Mouse (Mus musculus): Measurements from ENCODE around the gene Sp100.
"Not testable (repeated sequence)": the region's sequence is repeated elsewhere in the genome, so short reads cannot be mapped to it uniquely, and the experiment has no call there.

The Sp100 gene

GRCm38 (mm10) chr1:85649881-85650280 is at the start of gene Sp100:
Gene Sp100 (plus strand): TSS chr1:85649988.
- not testable (repeated sequence) for ATAC-seq (ENCODE audit: insufficient number of reproducible peaks, low FRiP score, low TSS enrichment)

DNA sequence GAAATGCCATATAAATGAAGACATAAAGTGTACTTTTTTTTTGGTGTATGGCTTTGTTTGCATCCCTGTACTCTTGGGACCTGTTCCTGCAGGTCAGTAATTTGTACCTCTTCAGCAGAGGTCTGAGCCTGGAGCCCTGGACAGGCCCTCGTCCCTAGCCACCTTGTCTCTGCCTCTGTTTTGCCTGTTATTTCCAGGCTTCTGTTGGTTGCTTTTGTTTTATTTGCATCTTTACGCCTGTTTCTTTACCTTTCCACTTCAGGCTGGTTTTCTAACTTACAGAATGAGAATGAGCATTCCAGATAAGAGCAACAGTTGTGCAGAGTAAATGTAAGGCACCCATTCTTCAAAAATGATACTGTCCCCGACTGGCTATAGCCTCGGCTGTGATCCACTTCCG is 49.7 kb upstream of the Sp100 start, which contains the start of gene Sp140:
Gene Sp140, plus strand, starts transcription at position 301 of the 400 bp plus-strand sequence.
- ATAC-seq (ENCODE audit: insufficient number of reproducible peaks, low FRiP score, low TSS enrichment): not testable (repeated sequence)

DNA sequence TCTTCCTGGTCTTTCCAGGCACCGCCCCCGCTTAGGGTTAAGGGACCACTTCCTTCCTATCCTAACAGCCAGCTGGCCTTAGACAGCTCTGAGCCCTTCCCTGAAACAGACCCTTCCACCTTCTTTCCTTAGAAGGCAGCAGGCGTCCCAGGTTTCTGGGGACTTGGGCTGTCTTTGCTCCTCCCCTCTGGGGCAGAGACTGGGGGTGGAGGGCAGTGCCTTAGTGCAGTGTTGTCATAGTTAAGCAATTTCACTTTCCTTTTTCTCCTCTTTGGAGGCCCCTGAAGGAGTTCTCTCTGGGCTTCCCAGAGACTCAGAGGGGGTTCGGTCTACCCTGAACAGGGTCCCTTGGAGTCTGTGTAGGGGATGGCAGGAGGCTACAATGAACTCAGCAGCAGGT is 49.0 kb upstream of the Sp100 start:
- ATAC-seq (ENCODE audit: insufficient number of reproducible peaks, low FRiP score, low TSS enrichment): not testable (repeated sequence)

GRCm38 (mm10) chr1:85604341-85604740 is 45.4 kb upstream of the Sp100 start:
- not testable (repeated sequence) for ATAC-seq (ENCODE audit: insufficient number of reproducible peaks, low FRiP score, low TSS enrichment)

DNA sequence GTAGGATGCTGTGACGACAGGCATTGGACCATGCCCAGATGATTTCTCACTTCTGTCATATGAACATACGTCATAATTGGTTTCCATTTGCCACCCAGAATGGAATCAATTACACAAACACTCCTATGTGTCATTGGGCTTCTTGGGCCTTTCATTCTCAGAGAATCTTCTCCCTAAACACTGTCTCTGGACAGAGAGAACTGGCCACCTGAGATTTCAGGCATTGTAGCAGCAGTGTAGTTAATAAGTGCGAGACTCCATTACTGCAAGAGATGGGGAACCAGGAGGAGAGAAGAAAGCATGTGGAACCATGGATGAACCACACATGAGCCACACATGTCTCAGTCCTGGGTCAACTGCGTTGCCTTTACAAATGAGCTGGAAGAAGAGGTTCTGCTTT is 41.4 kb upstream of the Sp100 start:
- not testable (repeated sequence) for ATAC-seq (ENCODE audit: insufficient number of reproducible peaks, low FRiP score, low TSS enrichment)

DNA sequence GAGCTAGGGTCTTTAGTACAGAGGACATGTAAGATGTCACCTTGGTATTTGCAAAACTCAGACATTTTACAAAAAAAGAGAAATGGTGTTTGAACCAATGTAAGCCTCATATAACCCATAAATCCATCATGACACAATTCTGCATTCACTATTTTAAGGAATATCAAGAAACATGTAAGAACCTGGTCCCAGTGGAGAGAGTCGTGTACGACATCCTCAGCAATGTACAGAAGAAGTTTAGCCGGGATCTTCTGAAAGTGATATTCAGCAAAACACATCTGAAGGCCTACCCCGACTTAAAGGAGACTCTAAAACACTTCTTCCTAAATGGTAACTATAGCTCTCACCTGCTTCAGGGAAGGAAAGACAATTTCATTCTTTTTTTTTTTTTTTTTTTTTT is 39.2 kb upstream of the Sp100 start:
- not testable (repeated sequence) for ATAC-seq (ENCODE audit: insufficient number of reproducible peaks, low FRiP score, low TSS enrichment)

DNA sequence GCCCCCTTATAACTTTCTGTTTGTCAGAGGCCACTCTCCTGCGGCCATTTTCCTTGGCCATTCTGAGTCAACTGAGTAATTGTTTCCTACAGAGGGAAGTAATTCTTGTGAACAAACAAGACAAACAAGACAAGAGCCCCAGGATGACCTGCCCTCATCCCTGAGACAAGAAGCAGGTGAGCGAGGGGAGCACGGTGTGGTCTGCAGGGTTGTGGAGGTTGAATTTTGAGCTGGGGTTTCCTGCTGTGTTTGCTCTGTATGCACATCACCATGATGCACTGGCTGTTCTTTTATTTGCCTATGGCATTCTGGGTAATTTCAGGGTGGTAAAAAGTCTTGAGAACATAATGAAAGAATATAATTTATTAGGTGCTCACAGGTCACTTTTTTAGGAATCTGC is 34.7 kb upstream of the Sp100 start:
- not testable (repeated sequence) for ATAC-seq (ENCODE audit: insufficient number of reproducible peaks, low FRiP score, low TSS enrichment)

- not testable (repeated sequence) for ATAC-seq (ENCODE audit: insufficient number of reproducible peaks, low FRiP score, low TSS enrichment)
These were observed 34.0 kb upstream of the Sp100 start for GRCm38 (mm10) chr1:85615819-85616218.

- not testable (repeated sequence) for ATAC-seq (ENCODE audit: insufficient number of reproducible peaks, low FRiP score, low TSS enrichment)
These were observed 32.6 kb upstream of the Sp100 start for GRCm38 (mm10) chr1:85617161-85617560.

DNA sequence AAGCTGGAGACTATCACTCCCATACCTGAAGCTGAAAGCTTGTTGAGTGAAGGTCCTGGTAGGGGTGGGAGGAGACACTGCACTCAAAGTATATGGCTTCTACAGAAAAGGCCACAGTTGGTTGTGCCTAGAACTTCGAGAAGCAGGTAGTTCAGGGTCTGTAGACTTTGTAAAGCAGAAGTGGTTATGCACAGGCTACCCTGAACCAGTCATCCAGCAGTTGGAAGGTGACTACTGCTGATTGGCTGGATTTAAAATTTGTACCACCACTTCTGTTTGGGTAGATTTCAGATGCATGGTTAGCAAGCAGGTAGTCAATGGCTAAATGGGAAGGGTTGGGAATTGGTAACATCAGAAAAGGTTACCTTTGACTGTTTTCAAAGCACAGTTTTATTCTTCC is 31.1 kb upstream of the Sp100 start:
- ATAC-seq (ENCODE audit: insufficient number of reproducible peaks, low FRiP score, low TSS enrichment): not testable (repeated sequence)

- ATAC-seq (ENCODE audit: insufficient number of reproducible peaks, low FRiP score, low TSS enrichment): not testable (repeated sequence)
These were observed 12.9 kb upstream of the Sp100 start for GRCm38 (mm10) chr1:85636936-85637335.

DNA sequence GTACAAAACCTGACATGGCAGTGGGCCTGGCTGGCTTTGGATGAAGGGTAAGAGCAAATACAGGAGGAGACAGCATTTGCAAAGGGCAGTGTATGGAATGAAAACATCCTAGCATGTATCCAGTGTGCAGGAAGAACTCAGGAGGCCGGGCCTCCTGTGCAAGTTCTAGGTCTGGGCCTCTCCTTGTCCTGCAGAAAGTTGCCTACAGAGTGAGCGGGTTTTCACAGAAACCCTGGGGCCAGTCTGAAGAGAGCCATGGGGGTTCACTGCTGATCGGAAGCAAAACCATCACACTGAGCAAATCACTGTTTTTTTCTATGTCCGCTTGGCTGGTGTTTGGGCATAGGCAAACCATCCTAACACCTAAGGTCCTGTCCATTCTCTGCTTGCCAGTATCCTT is 11.6 kb upstream of the Sp100 start:
- ATAC-seq (ENCODE audit: insufficient number of reproducible peaks, low FRiP score, low TSS enrichment): not testable (repeated sequence)

GRCm38 (mm10) chr1:85650524-85650923 is 736 bp downstream of the Sp100 start:
- ATAC-seq (ENCODE audit: insufficient number of reproducible peaks, low FRiP score, low TSS enrichment): not testable (repeated sequence)

DNA sequence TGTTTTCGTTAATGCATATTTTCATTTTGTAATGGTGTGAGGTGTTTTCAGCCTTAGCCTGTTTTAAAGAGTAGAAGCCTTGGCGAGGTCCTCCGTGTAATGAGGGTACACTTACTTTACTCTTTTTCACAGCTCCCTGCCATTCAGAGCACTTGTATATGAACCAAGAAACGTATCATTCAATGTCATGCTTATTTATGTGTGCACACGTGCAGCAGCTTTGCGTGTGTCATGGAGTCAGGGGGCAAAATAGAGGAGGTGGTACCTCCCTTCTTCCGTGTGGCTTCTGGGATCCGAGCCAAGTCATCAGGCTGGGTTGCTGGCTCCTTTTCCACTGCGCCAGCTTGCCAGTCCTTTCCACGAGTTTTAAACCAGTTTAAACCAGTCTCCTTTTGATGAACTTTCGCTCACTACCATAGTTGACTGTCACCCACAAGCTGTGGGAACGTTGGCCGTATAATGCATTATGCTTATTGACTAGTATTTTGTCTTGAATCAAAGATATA is 2.0 kb downstream of the Sp100 start:
- not testable (repeated sequence) for ATAC-seq (ENCODE audit: insufficient number of reproducible peaks, low FRiP score, low TSS enrichment)

DNA sequence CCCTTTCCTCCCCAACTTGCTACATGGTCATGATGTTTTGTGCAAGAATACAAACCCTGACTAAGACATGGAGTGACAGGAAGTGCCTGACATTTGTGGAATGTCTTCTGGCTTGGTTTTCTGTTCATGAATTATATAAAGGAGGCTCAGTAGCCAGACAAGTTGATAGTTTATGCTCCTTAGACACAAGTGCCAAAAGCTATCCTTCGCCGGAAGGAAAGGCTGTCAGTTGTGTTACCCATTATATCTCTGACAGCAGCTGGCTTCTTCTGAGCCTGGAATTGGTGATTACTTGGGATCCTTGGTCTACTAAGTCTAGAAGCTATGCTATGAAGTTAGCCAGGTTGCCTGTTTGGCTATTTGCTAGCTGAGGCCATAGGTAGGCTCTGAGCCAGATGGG is 7.4 kb downstream of the Sp100 start:
- not testable (repeated sequence) for ATAC-seq (ENCODE audit: insufficient number of reproducible peaks, low FRiP score, low TSS enrichment)

DNA sequence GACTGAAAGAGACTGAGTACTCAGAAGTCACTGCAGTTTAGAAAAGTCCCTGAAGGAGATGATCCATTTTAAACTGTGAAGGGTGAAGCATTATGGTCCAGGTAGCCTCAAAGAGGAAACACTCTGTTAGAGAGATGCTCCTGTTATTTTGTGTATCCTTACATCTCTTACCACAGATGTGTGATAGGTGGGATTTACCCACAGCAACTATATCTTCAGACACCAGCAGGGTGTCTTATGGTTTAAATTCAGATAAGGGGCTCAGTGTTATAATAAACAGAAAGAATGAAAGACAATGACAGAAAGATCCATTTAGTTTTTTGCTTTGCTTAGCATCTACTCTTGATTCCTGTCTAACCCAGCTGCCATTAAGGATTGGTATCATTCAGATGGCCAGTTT is 14.5 kb downstream of the Sp100 start:
- no peak for ATAC-seq (ENCODE audit: insufficient number of reproducible peaks, low FRiP score, low TSS enrichment)

DNA sequence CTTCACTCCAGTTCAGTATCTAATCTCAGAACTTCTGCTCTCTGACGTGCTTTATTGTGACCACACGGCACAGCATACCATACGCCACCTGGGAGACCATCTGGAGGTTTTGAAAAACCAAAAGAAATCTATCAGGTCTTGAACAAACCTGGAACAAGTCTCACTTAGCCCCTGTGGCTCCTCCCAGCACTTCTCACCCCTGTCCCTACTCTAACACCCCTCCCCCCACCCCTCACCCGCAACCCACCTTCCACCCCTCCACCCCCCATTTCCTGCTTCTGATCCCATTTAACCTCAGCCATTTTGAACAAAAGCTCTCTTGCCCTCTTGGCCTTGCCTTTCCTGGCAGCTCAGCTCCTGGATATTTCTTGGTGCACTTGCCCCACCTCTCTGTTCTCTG is 30.4 kb downstream of the Sp100 start:
- ATAC-seq (ENCODE audit: insufficient number of reproducible peaks, low FRiP score, low TSS enrichment): no peak

- ATAC-seq (ENCODE audit: insufficient number of reproducible peaks, low FRiP score, low TSS enrichment): no peak
These were observed 36.9 kb downstream of the Sp100 start for GRCm38 (mm10) chr1:85686666-85687065.

DNA sequence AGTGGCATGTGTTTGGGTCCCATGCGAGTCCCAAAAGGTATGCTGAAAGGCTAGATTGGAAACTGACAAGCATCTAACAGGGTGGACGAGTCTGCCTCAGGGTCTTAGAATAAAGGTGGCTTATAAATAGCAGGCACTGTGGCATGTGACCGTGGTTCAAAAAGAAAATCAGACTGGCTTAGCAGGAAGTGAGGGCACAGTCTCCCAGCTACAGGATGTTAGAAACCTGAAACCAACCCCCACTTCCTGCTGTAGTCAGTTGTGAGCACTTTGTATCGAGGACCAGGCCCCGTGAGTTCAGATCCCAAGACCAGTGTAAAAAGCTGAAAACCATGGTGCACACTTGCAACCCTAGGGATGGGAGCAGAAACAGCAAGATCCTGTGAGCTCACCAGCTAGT is 37.6 kb downstream of the Sp100 start:
- no peak for ATAC-seq (ENCODE audit: insufficient number of reproducible peaks, low FRiP score, low TSS enrichment)

- ATAC-seq (ENCODE audit: insufficient number of reproducible peaks, low FRiP score, low TSS enrichment): no peak
These were observed 40.8 kb downstream of the Sp100 start for GRCm38 (mm10) chr1:85690544-85690943.

DNA sequence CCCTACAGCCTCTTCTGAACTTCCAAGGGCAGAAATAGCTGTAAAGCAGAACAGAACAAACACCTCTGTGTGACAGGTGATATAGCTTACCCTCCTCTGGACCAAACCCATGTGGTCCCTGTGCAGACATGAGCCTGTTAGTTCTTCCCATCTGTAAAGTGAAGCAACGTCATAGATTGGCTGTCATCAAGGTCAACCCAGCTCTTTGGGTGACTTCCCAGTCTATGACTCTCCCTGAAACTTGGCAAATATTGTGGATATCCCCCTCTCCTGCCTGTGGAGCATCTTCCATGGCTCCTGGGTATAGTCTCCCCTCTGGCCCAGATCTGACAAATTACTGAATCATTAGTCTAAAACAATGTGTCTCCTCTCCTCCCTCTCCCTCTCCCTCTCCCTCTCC is 42.5 kb downstream of the Sp100 start:
- no peak for ATAC-seq (ENCODE audit: insufficient number of reproducible peaks, low FRiP score, low TSS enrichment)

GRCm38 (mm10) chr1:85693280-85693679 is 43.5 kb downstream of the Sp100 start:
- no peak for ATAC-seq (ENCODE audit: insufficient number of reproducible peaks, low FRiP score, low TSS enrichment)

GRCm38 (mm10) chr1:85695646-85696045 is 45.9 kb downstream of the Sp100 start:
- no peak for ATAC-seq (ENCODE audit: insufficient number of reproducible peaks, low FRiP score, low TSS enrichment)
